8 mouse cellular contexts compared by ENCODE assay signal in genomic region chr6:82971031-82971430, GRCm38 (mm10). TPM values are rescaled to one million over a fixed set of nuclear protein-coding genes. Genes with fewer than 3 reads are reported as not detected.
DNase-seq lines count a peak whose midpoint lies in the region; ATAC-seq and TF ChIP-seq lines count a peak whose summit lies in the region.

No protein-coding gene starts in this region.

- no peak overlapping the region for H3K4me2 ChIP-seq in forebrain, embryonic 12.5 days
- H3K4me2 ChIP-seq in forebrain, postnatal 0 days (ENCODE audit: low read depth): no peak overlapping the region
- H3K4me2 ChIP-seq in hindbrain, embryonic 16.5 days (ENCODE audit: low read length): no peak overlapping the region

- no peak overlapping the region for H3K4me3 ChIP-seq in forebrain, embryonic 10.5 days
- H3K4me3 ChIP-seq in forebrain, embryonic 12.5 days (replicated peaks): no peak overlapping the region
- H3K4me3 ChIP-seq in forebrain, postnatal 0 days (ENCODE audit: low read depth, low read length): no peak overlapping the region
- no peak overlapping the region for H3K4me3 ChIP-seq in hindbrain, embryonic 16.5 days (ENCODE audit: low read length)

- no peaks in the 10 kb centered on the region for H3K4me1 ChIP-seq in forebrain, embryonic 10.5 days
- H3K4me1 ChIP-seq in forebrain, embryonic 12.5 days: no peaks in the 10 kb centered on the region
- H3K4me1 ChIP-seq in forebrain, postnatal 0 days (ENCODE audit: insufficient read depth): no peaks in the 10 kb centered on the region
- no peaks in the 10 kb centered on the region for H3K4me1 ChIP-seq in hindbrain, embryonic 16.5 days (ENCODE audit: control insufficient read depth, insufficient read depth, low read depth, low read length)

- DNase-seq in forebrain, embryonic 10.5 days (ENCODE audit: extremely low spot score, low spot score): peak; percentile 48
- peak; percentile 64 for DNase-seq in cerebellum, adult 11 months
- DNase-seq in forebrain, postnatal 0 days: peak; percentile 87
- DNase-seq in layer of hippocampus, postnatal 14 days (ENCODE audit: low spot score in 2 of 2): peak; percentile 59 to 87
- peak; percentile 70 for DNase-seq in lung, postnatal 36 days
- peak; percentile 40 for DNase-seq in retina, postnatal 7 days (ENCODE audit: low read depth, low spot score)

- no peak overlapping the region for H3K9ac ChIP-seq in forebrain, embryonic 12.5 days
- no peak overlapping the region for H3K9ac ChIP-seq in forebrain, postnatal 0 days
- no peak overlapping the region for H3K9ac ChIP-seq in hindbrain, embryonic 16.5 days (ENCODE audit: low read depth, low read length)

- no peak for ATAC-seq in forebrain, embryonic 12.5 days (ENCODE audit: low FRiP score)
- ATAC-seq in forebrain, postnatal 0 days: peak; percentile 96
- peak; percentile 95 for ATAC-seq in hindbrain, embryonic 16.5 days

- 16% methylated on average over 5 of the region's 5 CpGs for WGBS in forebrain, embryonic 10.5 days
- 16% methylated on average over 5 of the region's 5 CpGs for WGBS in forebrain, embryonic 12.5 days
- WGBS in forebrain, postnatal 0 days: 10% methylated on average over 5 of the region's 5 CpGs
- WGBS in hindbrain, embryonic 16.5 days: 16% methylated on average over 5 of the region's 5 CpGs

- TF ChIP-seq CTCF in forebrain, postnatal 0 days (IDR thresholded peaks at IDR 0.05; ENCODE audit: low read depth): peak; percentile 92

- no peak overlapping the region for H3K27ac ChIP-seq in forebrain, embryonic 10.5 days
- H3K27ac ChIP-seq in forebrain, embryonic 12.5 days: no peak overlapping the region
- H3K27ac ChIP-seq in forebrain, postnatal 0 days (ENCODE audit: low read depth, low read length): no peak overlapping the region
- H3K27ac ChIP-seq in hindbrain, embryonic 16.5 days (ENCODE audit: low read depth, low read length): no peak overlapping the region

- no peaks in the 10 kb centered on the region for H3K36me3 ChIP-seq in forebrain, embryonic 10.5 days (replicated peaks)
- H3K36me3 ChIP-seq in forebrain, embryonic 12.5 days (replicated peaks): no peaks in the 10 kb centered on the region
- no peaks in the 10 kb centered on the region for H3K36me3 ChIP-seq in forebrain, postnatal 0 days (ENCODE audit: insufficient read depth)
- no peaks in the 10 kb centered on the region for H3K36me3 ChIP-seq in hindbrain, embryonic 16.5 days (ENCODE audit: control insufficient read depth, insufficient read depth, low read length)

- no peaks in the 10 kb centered on the region for H3K9me3 ChIP-seq in forebrain, embryonic 10.5 days
- H3K9me3 ChIP-seq in forebrain, embryonic 12.5 days: no peaks in the 10 kb centered on the region
- H3K9me3 ChIP-seq in forebrain, postnatal 0 days (ENCODE audit: low read length): no peaks in the 10 kb centered on the region
- H3K9me3 ChIP-seq in hindbrain, embryonic 16.5 days (ENCODE audit: control insufficient read depth, low read length): no peaks in the 10 kb centered on the region

- peaks cover 9% of the 10 kb centered on the region for H3K27me3 ChIP-seq in forebrain, embryonic 10.5 days (ENCODE audit: poor library complexity, severe bottlenecking)
- H3K27me3 ChIP-seq in forebrain, embryonic 12.5 days: peaks cover 9% of the 10 kb centered on the region; the same call in 1 of the 2 replicates
- no peaks in the 10 kb centered on the region for H3K27me3 ChIP-seq in forebrain, postnatal 0 days (ENCODE audit: insufficient read depth, low read length)
- no peaks in the 10 kb centered on the region; the same call in none of the 2 replicates for H3K27me3 ChIP-seq in hindbrain, embryonic 16.5 days (replicated peaks; ENCODE audit: control insufficient read depth, insufficient read depth, low read length)

RNA-seq across cellular contexts. Expression of gene M1ap, which starts 24.3 kb away (rescaled TPM):
- polyA plus RNA-seq in forebrain, embryonic 10.5 days (2016; fragmentation: Nextera tagmentation; extraction: Ambion mirVana): 0.81 TPM in 1 of 2 replicates, not detected in the other
- not detected in 2 replicates for polyA plus RNA-seq in forebrain, embryonic 12.5 days (2016; fragmentation: Nextera tagmentation; extraction: Ambion mirVana)
- total RNA-seq in forebrain, postnatal 0 days (2014; rRNA removed): 0.10 TPM in 1 of 2 replicates, not detected in the other
- 0.10 TPM in 1 of 2 replicates, not detected in the other for polyA plus RNA-seq in forebrain, postnatal 0 days (2015; fragmentation: Nextera tagmentation; extraction: Ambion mirVana)
- polyA plus RNA-seq in hindbrain, embryonic 16.5 days (2015; fragmentation: Nextera tagmentation; extraction: Ambion mirVana): 0.41 TPM in 1 of 2 replicates, not detected in the other
- under 1 TPM in 1 of 2 experiments, not detected in 1; 0.44 TPM for total RNA-seq in layer of hippocampus, postnatal 14 days (2021)

RNA-seq across cellular contexts. Expression of gene Sema4f, which starts 31.5 kb away (rescaled TPM):
- 1.8 TPM in 2 replicates for polyA plus RNA-seq in forebrain, embryonic 10.5 days (2016; fragmentation: Nextera tagmentation; extraction: Ambion mirVana)
- 4.6 and 5.9 TPM in 2 replicates for polyA plus RNA-seq in forebrain, embryonic 12.5 days (2016; fragmentation: Nextera tagmentation; extraction: Ambion mirVana)
- 13.6 and 17.4 TPM in 2 replicates for total RNA-seq in forebrain, postnatal 0 days (2014; rRNA removed)
- polyA plus RNA-seq in forebrain, postnatal 0 days (2015; fragmentation: Nextera tagmentation; extraction: Ambion mirVana): 11.5 and 20.6 TPM in 2 replicates
- 21.9 and 24.8 TPM in 2 replicates for polyA plus RNA-seq in hindbrain, embryonic 16.5 days (2015; fragmentation: Nextera tagmentation; extraction: Ambion mirVana)
- total RNA-seq in layer of hippocampus, postnatal 14 days (2021): 10 to 100 TPM; 43.4 to 44.2 TPM
